Mouse (Mus musculus): ENCODE data around the gene Insyn1. TPM values are rescaled to one million over a fixed set of nuclear protein-coding genes. Genes with fewer than 3 reads are reported as not detected.

Gene Insyn1
- 2.5 and 8.9 TPM in 2 replicates for polyA plus RNA-seq (2021; fragmentation: Nextera tagmentation)
- long read RNA-seq, experiment 1, transcript Insyn1-201 (3 exons, 2,139 nt) = major isoform, 20 of 31 reads
- long read RNA-seq, experiment 1, partial matches to known transcripts = 0 of 31 reads
- long read RNA-seq, experiment 1, other reads (novel, unspliced or antisense) = 6 of 31 reads
- long read RNA-seq, experiment 2, partial matches to known transcripts = 0 of 4 reads
- long read RNA-seq, experiment 2, other reads (novel, unspliced or antisense) = 3 of 4 reads

GRCm38 (mm10) chr9:58487851-58488801 lies at the start of gene Insyn1:
Insyn1 (plus strand) TSS chr9:58488603.

Other genes with a start within 250 kb of the Insyn1 start
- gene Pml, start 238.8 kb upstream of the Insyn1 start, polyA plus RNA-seq (2021; fragmentation: Nextera tagmentation) = 5.1 and 6.0 TPM in 2 replicates
- gene Stoml1, start 235.4 kb upstream of the Insyn1 start, polyA plus RNA-seq (2021; fragmentation: Nextera tagmentation) = 73.1 and 91.1 TPM in 2 replicates
- 0.44 and 1.2 TPM in 2 replicates for gene Loxl1, start 175.4 kb upstream of the Insyn1 start, polyA plus RNA-seq (2021; fragmentation: Nextera tagmentation)
- gene Tbc1d21, start 118.1 kb upstream of the Insyn1 start, polyA plus RNA-seq (2021; fragmentation: Nextera tagmentation) = not detected in 2 replicates
- gene Cd276, start 66.8 kb downstream of the Insyn1 start, polyA plus RNA-seq (2021; fragmentation: Nextera tagmentation) = 4.8 and 6.6 TPM in 2 replicates
- 421 and 661 TPM in 2 replicates for gene Nptn, start 93.6 kb downstream of the Insyn1 start, polyA plus RNA-seq (2021; fragmentation: Nextera tagmentation)